Mouse (Mus musculus) small intestine, adult 2 months (tissue): ENCODE measurements at regions not wholly inside any gene's neighbourhood (a gene's known extent, or its start where the extent isn't known, plus 50 kb on each side); places are given as distances from the start of the nearest gene placed in this dataset.
"Not testable (repeated sequence)": the region's sequence is repeated elsewhere in the genome, so short reads cannot be mapped to it uniquely, and the experiment has no call there.

Experiments used
- H3K27ac ChIP-seq: fragments of 200-500 bp; 2 replicates; pipeline ENCODE4 v1.5.1; 2012; ENCODE audit warnings: low read depth, low read length, control low read depth, inconsistent platforms; ENCODE audit not compliant: insufficient read depth
- H3K27me3 ChIP-seq: fragments of 200-500 bp; 2 replicates; pipeline ENCODE4 v1.6.1; 2012; ENCODE audit warnings: mild to moderate bottlenecking, moderate library complexity, low read length, inconsistent platforms; ENCODE audit not compliant: control insufficient read depth, insufficient read depth
- H3K36me3 ChIP-seq: fragments of 200-500 bp; 2 replicates; pipeline ENCODE4 v1.6.1; 2012; ENCODE audit warnings: mild to moderate bottlenecking, low read length, control low read depth, inconsistent platforms; ENCODE audit not compliant: control insufficient read depth, insufficient read depth
- H3K4me1 ChIP-seq: fragments of 200-500 bp; 2 replicates; pipeline ENCODE4 v1.6.1; 2012; ENCODE audit warnings: low read length, inconsistent platforms, mixed read lengths; ENCODE audit not compliant: control insufficient read depth, insufficient read depth, insufficient read length
- H3K4me3 ChIP-seq: fragments of 200-500 bp; 2 replicates; pipeline ENCODE4 v1.5.1; 2012; ENCODE audit warnings: low read depth, mild to moderate bottlenecking, control low read depth, inconsistent platforms, low read length, moderate library complexity
- CTCF ChIP-seq: fragments of 200-500 bp; IDR thresholded peaks from 2 replicates; pipeline ENCODE4 v1.5.1; 2012; ENCODE audit warnings: low read depth, mild to moderate bottlenecking, control low read depth, inconsistent platforms, low read length, moderate library complexity, mixed read lengths; ENCODE audit not compliant: insufficient replicate concordance, insufficient read length; ENCODE audit errors: extremely low read depth
- POLR2A ChIP-seq: fragments of 200-500 bp; IDR thresholded peaks from 2 replicates; pipeline ENCODE4 v1.6.1; 2012; ENCODE audit warnings: low read depth, mild to moderate bottlenecking, control low read depth, inconsistent platforms, low read length, moderate library complexity
- WGBS: fragments of 180-500 bp; shearing (Covaris S2); methylation state at CpG from one replicate; pipeline ENCODE4 v1.1.7; 2018; 5-methylcytosine and 5-hydroxymethylcytosine counted together

- TF ChIP-seq POLR2A = no peak
- TF ChIP-seq CTCF = no peak
- 94% methylated on average over 1 of the region's 1 CpGs for WGBS
- H3K4me1 ChIP-seq = no peaks in the 10 kb centered on the region
- H3K36me3 ChIP-seq = no peaks in the 10 kb centered on the region
- H3K27ac ChIP-seq = no peak overlapping the region
- H3K27me3 ChIP-seq = no peaks in the 10 kb centered on the region
- H3K4me3 ChIP-seq = no peak overlapping the region
Observed at GRCm38 (mm10) chr8:26760726-26761125, 216.4 kb upstream of the Zfp703 start.

GRCm38 (mm10) chr8:26762942-26763778 is 214.0 kb upstream of the Zfp703 start:
- Histone ChIP-seq H3K27ac (no peak overlapping the region), H3K27me3 (no peaks in the 10 kb centered on the region), H3K4me3 (no peak overlapping the region), H3K4me1 (no peaks in the 10 kb centered on the region), H3K36me3 (no peaks in the 10 kb centered on the region)
- WGBS = 63% methylated on average over 16 of the region's 16 CpGs
- TF ChIP-seq CTCF (no peak), POLR2A (no peak)

- Histone ChIP-seq H3K36me3 (no peaks in the 10 kb centered on the region), H3K27ac (no peak overlapping the region), H3K4me3 (no peak overlapping the region), H3K27me3 (no peaks in the 10 kb centered on the region), H3K4me1 (no peaks in the 10 kb centered on the region)
- 87% methylated on average over 10 of the region's 10 CpGs for WGBS
- TF ChIP-seq CTCF = no peak
- TF ChIP-seq POLR2A = no peak
Observed at GRCm38 (mm10) chr8:26768474-26769229, 208.5 kb upstream of the Zfp703 start.

GRCm38 (mm10) chr8:26770424-26770886 is 206.7 kb upstream of the Zfp703 start:
- Histone ChIP-seq H3K4me3 (no peak overlapping the region), H3K4me1 (no peaks in the 10 kb centered on the region), H3K27me3 (no peaks in the 10 kb centered on the region), H3K27ac (no peak overlapping the region), H3K36me3 (no peaks in the 10 kb centered on the region)
- no peak for TF ChIP-seq POLR2A
- no peak for TF ChIP-seq CTCF
- 25% methylated on average over 16 of the region's 16 CpGs for WGBS

- Histone ChIP-seq H3K27ac (no peak overlapping the region), H3K27me3 (no peaks in the 10 kb centered on the region), H3K4me3 (no peak overlapping the region), H3K4me1 (no peaks in the 10 kb centered on the region; the same call in 1 of the 2 replicates), H3K36me3 (no peaks in the 10 kb centered on the region)
- TF ChIP-seq POLR2A (no peak), CTCF (no peak)
- 69% methylated on average over 10 of the region's 10 CpGs for WGBS
Observed at GRCm38 (mm10) chr8:26778917-26779537, 198.1 kb upstream of the Zfp703 start.

GRCm38 (mm10) chr8:26780515-26780914 is 196.6 kb upstream of the Zfp703 start:
- TF ChIP-seq CTCF (no peak), POLR2A (no peak)
- Histone ChIP-seq H3K36me3 (no peaks in the 10 kb centered on the region), H3K4me3 (no peak overlapping the region), H3K27ac (no peak overlapping the region), H3K27me3 (no peaks in the 10 kb centered on the region), H3K4me1 (no peaks in the 10 kb centered on the region; the same call in 1 of the 2 replicates)
- 74% methylated on average over 19 of the region's 19 CpGs for WGBS

- not testable (repeated sequence) for H3K4me3 ChIP-seq, H3K4me1 ChIP-seq, H3K36me3 ChIP-seq, H3K27ac ChIP-seq, H3K27me3 ChIP-seq
- 95% methylated on average over 8 of the region's 8 CpGs for WGBS
Observed at GRCm38 (mm10) chr8:26782936-26783335, 194.2 kb upstream of the Zfp703 start.
